Mouse (Mus musculus) heart, postnatal 0 days (tissue): ENCODE results near the gene Spock1.

Experiments
- CTCF ChIP-seq: IDR thresholded peaks from 2 replicates; pipeline ENCODE4 v1.5.1; 2016; ENCODE audit warnings: antibody characterized with exemption, control low read depth, low read depth
- EP300 ChIP-seq: IDR thresholded peaks from 2 replicates; pipeline ENCODE4 v1.6.1; 2016; ENCODE audit warnings: antibody characterized with exemption, low read depth

DNA sequence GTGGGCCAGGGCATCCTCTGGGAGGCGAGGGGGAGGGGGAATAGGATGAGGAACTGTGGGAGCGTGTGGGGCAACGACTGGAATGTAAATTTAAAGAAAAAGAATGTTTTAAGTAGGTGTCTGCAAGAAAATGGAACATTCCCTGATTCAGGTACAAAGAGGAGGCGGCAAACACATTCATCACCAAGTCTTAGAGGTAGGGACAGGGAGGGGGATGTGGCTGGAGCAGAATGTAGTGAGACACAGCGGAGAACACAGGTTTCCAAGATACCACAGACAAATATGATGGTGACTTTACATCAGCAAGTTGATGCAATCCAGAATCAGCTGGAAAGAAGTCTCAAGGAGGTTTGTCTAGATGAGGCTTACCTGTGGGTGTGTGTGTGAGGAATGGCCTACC lies 221.7 kb downstream of the Spock1 start:
- TF ChIP-seq CTCF (no peak), EP300 (no peak)
